Mouse (Mus musculus): ENCODE measurements at regions not wholly inside any gene's neighbourhood (a gene's known extent, or its start where the extent isn't known, plus 50 kb on each side); places are given as distances from the start of the nearest gene placed in this dataset.

DNA sequence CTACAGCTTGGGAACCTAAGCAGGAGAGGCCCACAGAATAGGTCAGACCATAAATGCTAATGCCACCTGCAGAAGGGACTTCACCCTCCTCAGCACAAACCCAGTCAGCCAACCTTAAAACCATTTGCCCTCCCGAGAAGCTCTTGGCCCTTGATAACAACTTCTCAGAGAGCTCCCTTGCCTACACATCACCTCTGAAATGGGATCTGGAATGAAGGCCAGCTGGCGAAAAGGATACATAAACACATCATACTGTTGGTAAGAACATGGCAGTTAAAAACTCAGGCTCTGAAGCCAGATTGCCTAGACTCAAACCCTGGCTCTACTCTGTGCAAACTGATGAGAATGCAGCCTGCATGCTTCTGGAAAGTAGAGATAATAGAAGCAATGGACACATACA, 61.2 kb upstream of the Nampt start:
- TF ChIP-seq POLR2A (IDR thresholded peaks at IDR 0.05; ENCODE audit: control insufficient read depth, low read depth, low read length) = no peak
- no peak for TF ChIP-seq CTCF (IDR thresholded peaks at IDR 0.05; ENCODE audit: control insufficient read depth, insufficient read depth, insufficient replicate concordance, low read depth, low read length)
